Comparison of ENCODE assay signal across 19 mouse cellular contexts in the genomic region with DNA sequence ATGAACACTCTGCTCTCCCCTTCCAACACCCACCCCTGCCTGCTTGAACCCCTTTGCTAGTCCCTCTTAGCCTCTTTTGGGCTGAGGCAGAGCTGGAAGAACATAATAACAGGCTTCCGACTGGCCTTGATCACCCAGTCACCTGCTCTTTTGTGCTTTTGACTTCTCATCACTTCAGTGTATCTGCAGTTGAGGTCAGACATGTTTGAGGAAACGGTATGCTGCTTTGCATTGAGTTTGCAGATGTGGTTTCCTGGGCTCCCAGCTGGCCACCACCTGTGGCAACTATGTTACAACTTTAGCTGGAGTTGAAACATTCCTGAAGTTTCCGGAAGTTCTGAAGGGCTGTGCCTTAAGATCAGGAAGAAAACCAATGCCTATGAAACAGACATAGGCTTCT.
DNase-seq lines count a peak whose midpoint lies in the region; ATAC-seq and TF ChIP-seq lines count a peak whose summit lies in the region.
"Had no signal": no experiment of that assay in that cellular context is flagged by ENCODE, and none has a peak within 500 bp of the region (broad histone marks: within the 10 kb centered on the region; RNA-seq: fewer than 3 reads in every experiment).

No protein-coding gene starts in this region.

- no peak overlapping the region for H3K4me3 ChIP-seq in embryonic facial prominence, embryonic 11.5 days (ENCODE audit: low read depth, low read length)
- H3K4me3 ChIP-seq in embryonic facial prominence, embryonic 10.5 days, result no peak overlapping the region
- no peak overlapping the region for H3K4me3 ChIP-seq in limb, embryonic 12.5 days (replicated peaks)
- H3K4me3 ChIP-seq in thymus, adult 2 months (ENCODE audit: control insufficient read depth, insufficient read depth, low read length), result no peak overlapping the region
- H3K4me3 ChIP-seq: forebrain, embryonic 12.5 days; hindbrain, embryonic 15.5 days; limb, embryonic 15.5 days; megakaryocyte, embryonic 14.5 days had no signal

- DNase-seq in embryonic facial prominence, embryonic 11.5 days (ENCODE audit: low spot score), result peak; percentile 10
- DNase-seq in embryonic facial prominence, embryonic 10.5 days (ENCODE audit: low spot score), result no peak
- peak; percentile 59 for DNase-seq in B cell, adult 2 months
- peak; percentile 53 for DNase-seq in thymus, adult 2 months
- no peak for DNase-seq in layer of hippocampus, adult 9-10 months (ENCODE audit: low spot score)
- no peak for DNase-seq in kidney, adult 9 months
- DNase-seq in cerebellum, adult 18-20 months, result no peak
- DNase-seq: adrenal gland, adult 8-10 months; cerebellum, adult 11-12 months; gastrocnemius, postnatal 14 days; lung, adult 18-20 months; right cerebral cortex, postnatal 14 days had no signal

- no peak for TF ChIP-seq CTCF in thymus, adult 2 months (IDR thresholded peaks at IDR 0.05; ENCODE audit: borderline replicate concordance, control insufficient read depth, extremely low read depth, insufficient read depth, low read length, poor library complexity)

- 53% methylated on average over 3 of the region's 3 CpGs for WGBS in embryonic facial prominence, embryonic 11.5 days
- 70% methylated on average over 3 of the region's 3 CpGs for WGBS in embryonic facial prominence, embryonic 10.5 days
- 31% methylated on average over 3 of the region's 3 CpGs for WGBS in limb, embryonic 12.5 days
- 4% methylated on average over 3 of the region's 3 CpGs for WGBS in thymus, adult 2 months

- H3K4me1 ChIP-seq in embryonic facial prominence, embryonic 11.5 days (ENCODE audit: control insufficient read depth, insufficient read depth, low read length), result no peaks in the 10 kb centered on the region
- H3K4me1 ChIP-seq in embryonic facial prominence, embryonic 10.5 days, result no peaks in the 10 kb centered on the region
- peaks cover 37% of the 10 kb centered on the region for H3K4me1 ChIP-seq in limb, embryonic 12.5 days (replicated peaks)
- peaks cover 43% of the 10 kb centered on the region for H3K4me1 ChIP-seq in thymus, adult 2 months (replicated peaks; ENCODE audit: control insufficient read depth, insufficient read depth, low read length)
- H3K4me1 ChIP-seq: hindbrain, embryonic 15.5 days had no signal

- TF ChIP-seq POLR2A in thymus, adult 2 months (IDR thresholded peaks at IDR 0.05; ENCODE audit: control insufficient read depth, extremely low read depth, insufficient read depth, low read length, poor library complexity), result no peak

- no peaks in the 10 kb centered on the region for H3K9me3 ChIP-seq in embryonic facial prominence, embryonic 11.5 days (replicated peaks; ENCODE audit: control insufficient read depth, low read length)
- no peaks in the 10 kb centered on the region for H3K9me3 ChIP-seq in embryonic facial prominence, embryonic 10.5 days
- no peaks in the 10 kb centered on the region for H3K9me3 ChIP-seq in limb, embryonic 12.5 days
- H3K9me3 ChIP-seq: forebrain, embryonic 12.5 days; hindbrain, embryonic 15.5 days; limb, embryonic 15.5 days; megakaryocyte, embryonic 14.5 days had no signal

- H3K27me3 ChIP-seq in embryonic facial prominence, embryonic 11.5 days (ENCODE audit: control insufficient read depth, insufficient read depth, low read length), result no peaks in the 10 kb centered on the region
- 0 out of 2 replicates have a peak, but pooled peaks cover 3% of the 10 kb centered on the region for H3K27me3 ChIP-seq in embryonic facial prominence, embryonic 10.5 days (replicated peaks; ENCODE audit: low read depth, poor library complexity, severe bottlenecking)
- H3K27me3 ChIP-seq in limb, embryonic 12.5 days, result peaks cover 28% of the 10 kb centered on the region
- H3K27me3 ChIP-seq in thymus, adult 2 months (ENCODE audit: control insufficient read depth, insufficient read depth, low read length), result no peaks in the 10 kb centered on the region
- H3K27me3 ChIP-seq: forebrain, embryonic 12.5 days; hindbrain, embryonic 15.5 days; megakaryocyte, embryonic 14.5 days had no signal

- no peaks in the 10 kb centered on the region for H3K36me3 ChIP-seq in embryonic facial prominence, embryonic 11.5 days (replicated peaks; ENCODE audit: control insufficient read depth, insufficient read depth, low read depth, low read length)
- no peaks in the 10 kb centered on the region for H3K36me3 ChIP-seq in embryonic facial prominence, embryonic 10.5 days (replicated peaks)
- H3K36me3 ChIP-seq in limb, embryonic 12.5 days, result no peaks in the 10 kb centered on the region
- no peaks in the 10 kb centered on the region for H3K36me3 ChIP-seq in thymus, adult 2 months (ENCODE audit: control insufficient read depth, insufficient read depth, low read length)
- H3K36me3 ChIP-seq: forebrain, embryonic 12.5 days; hindbrain, embryonic 15.5 days; limb, embryonic 15.5 days had no signal

- H3K4me2 ChIP-seq in embryonic facial prominence, embryonic 11.5 days (ENCODE audit: low read depth, low read length), result no peak overlapping the region
- H3K4me2 ChIP-seq in limb, embryonic 12.5 days, result no peak overlapping the region
- H3K4me2 ChIP-seq: forebrain, embryonic 12.5 days; hindbrain, embryonic 15.5 days; limb, embryonic 15.5 days had no signal

- no peak overlapping the region for H3K9ac ChIP-seq in embryonic facial prominence, embryonic 11.5 days (replicated peaks; ENCODE audit: low read length)
- no peak overlapping the region for H3K9ac ChIP-seq in limb, embryonic 12.5 days (replicated peaks)
- H3K9ac ChIP-seq: forebrain, embryonic 12.5 days; hindbrain, embryonic 15.5 days; limb, embryonic 15.5 days had no signal

- no peak overlapping the region for H3K27ac ChIP-seq in embryonic facial prominence, embryonic 11.5 days (replicated peaks; ENCODE audit: low read depth, low read length)
- no peak overlapping the region for H3K27ac ChIP-seq in embryonic facial prominence, embryonic 10.5 days (replicated peaks)
- peak overlapping the region; percentile 8; the same call in 1 of the 2 replicates for H3K27ac ChIP-seq in limb, embryonic 12.5 days
- peak overlapping the region; percentile 87 for H3K27ac ChIP-seq in thymus, adult 2 months (ENCODE audit: control insufficient read depth, insufficient read depth, low read length)
- H3K27ac ChIP-seq: forebrain, embryonic 12.5 days; hindbrain, embryonic 15.5 days; kidney, postnatal 0 days; limb, embryonic 15.5 days had no signal

- no peak for ATAC-seq in embryonic facial prominence, embryonic 11.5 days (replicated peaks; ENCODE audit: insufficient number of reproducible peaks, low FRiP score, low TSS enrichment, low read depth)
- no peak for ATAC-seq in limb, embryonic 12.5 days (ENCODE audit: insufficient number of reproducible peaks, insufficient read depth, low FRiP score, low TSS enrichment, low read depth)
- ATAC-seq: intestine, embryonic 16.5 days had no signal

Comparison
In these comparisons a context has a peak if more than half of its experiments do, and no peak if none do; other contexts are left out.
1. DNase-seq: peak in embryonic facial prominence, embryonic 11.5 days (single experiment), B cell, adult 2 months (2 of 2) and thymus, adult 2 months (single experiment); none in embryonic facial prominence, embryonic 10.5 days (single experiment), layer of hippocampus, adult 9-10 months (single experiment), kidney, adult 9 months (single experiment) and cerebellum, adult 18-20 months (0 of 2).
2. H3K27ac ChIP-seq: peak in limb, embryonic 12.5 days (single experiment) and thymus, adult 2 months (single experiment); none in embryonic facial prominence, embryonic 11.5 days (single experiment) and embryonic facial prominence, embryonic 10.5 days (single experiment).